Mouse (Mus musculus) hindbrain, embryonic 11.5 days (tissue): ENCODE results near the gene Gatm. TPM values are rescaled to one million over a fixed set of nuclear protein-coding genes. Genes with fewer than 3 reads are reported as not detected.

ENCODE experiments used
- ATAC-seq: fragments of 200-750 bp; cut with Nextera tagmentation; 2 replicates; pipeline ENCODE4 v1.8.0; 2017; ENCODE audit warnings: mild to moderate bottlenecking, moderate TSS enrichment, moderate library complexity; ENCODE audit not compliant: low FRiP score
- DNase-seq: peaks from one replicate; pipeline ENCODE4 v3.0.0-alpha.2; 2015; ENCODE audit warnings: low spot score
- H3K27ac ChIP-seq: fragments of 300-500 bp; sonication (generic); 2 replicates; pipeline ENCODE4 v1.5.1; 2014; ENCODE audit warnings: mild to moderate bottlenecking, low read depth, low read length
- H3K27me3 ChIP-seq: fragments of 300-500 bp; sonication (generic); 2 replicates; pipeline ENCODE4 v1.6.1; 2014; ENCODE audit warnings: mild to moderate bottlenecking, low read length, moderate library complexity, mixed read lengths; ENCODE audit not compliant: control insufficient read depth, insufficient read depth
- H3K36me3 ChIP-seq: fragments of 300-500 bp; sonication (generic); 2 replicates; pipeline ENCODE4 v1.6.1; 2014; ENCODE audit warnings: mild to moderate bottlenecking, low read length, moderate library complexity, mixed read lengths; ENCODE audit not compliant: control insufficient read depth, insufficient read depth
- H3K4me1 ChIP-seq: fragments of 300-500 bp; sonication (generic); replicated peaks from 2 replicates; pipeline ENCODE4 v1.6.1; 2014; ENCODE audit warnings: low read length, mixed read lengths; ENCODE audit not compliant: control insufficient read depth, insufficient read depth
- H3K4me2 ChIP-seq: fragments of 300-500 bp; sonication (generic); replicated peaks from 2 replicates; pipeline ENCODE4 v1.6.1; 2014; ENCODE audit warnings: mild to moderate bottlenecking, low read depth, low read length
- H3K4me3 ChIP-seq: fragments of 300-500 bp; sonication (generic); 2 replicates; pipeline ENCODE4 v1.5.1; 2014; ENCODE audit warnings: low read depth, low read length
- H3K9ac ChIP-seq: fragments of 300-500 bp; sonication (generic); 2 replicates; pipeline ENCODE4 v1.6.1; 2014; ENCODE audit warnings: low read depth, low read length
- H3K9me3 ChIP-seq: fragments of 300-500 bp; sonication (generic); 2 replicates; pipeline ENCODE4 v1.6.1; 2016; ENCODE audit warnings: low read length; ENCODE audit not compliant: control insufficient read depth
- WGBS: fragments of 180-500 bp; shearing (Covaris S2); extraction: QIAGEN DNeasy Blood & Tissue Kit; methylation state at CpG from one replicate; pipeline ENCODE4 v1.1.7; 2014; 5-methylcytosine and 5-hydroxymethylcytosine counted together
- polyA plus RNA-seq: library from polyadenylated mRNA; unstranded; fragments of >200 nt; fragmentation: Nextera tagmentation; extraction: Ambion mirVana; gene quantifications from 2 replicates; pipeline ENCODE4 v1.2.1, GENCODE M21; 2014

The Gatm gene
- 16.0 and 17.7 TPM in 2 replicates for polyA plus RNA-seq

DNA sequence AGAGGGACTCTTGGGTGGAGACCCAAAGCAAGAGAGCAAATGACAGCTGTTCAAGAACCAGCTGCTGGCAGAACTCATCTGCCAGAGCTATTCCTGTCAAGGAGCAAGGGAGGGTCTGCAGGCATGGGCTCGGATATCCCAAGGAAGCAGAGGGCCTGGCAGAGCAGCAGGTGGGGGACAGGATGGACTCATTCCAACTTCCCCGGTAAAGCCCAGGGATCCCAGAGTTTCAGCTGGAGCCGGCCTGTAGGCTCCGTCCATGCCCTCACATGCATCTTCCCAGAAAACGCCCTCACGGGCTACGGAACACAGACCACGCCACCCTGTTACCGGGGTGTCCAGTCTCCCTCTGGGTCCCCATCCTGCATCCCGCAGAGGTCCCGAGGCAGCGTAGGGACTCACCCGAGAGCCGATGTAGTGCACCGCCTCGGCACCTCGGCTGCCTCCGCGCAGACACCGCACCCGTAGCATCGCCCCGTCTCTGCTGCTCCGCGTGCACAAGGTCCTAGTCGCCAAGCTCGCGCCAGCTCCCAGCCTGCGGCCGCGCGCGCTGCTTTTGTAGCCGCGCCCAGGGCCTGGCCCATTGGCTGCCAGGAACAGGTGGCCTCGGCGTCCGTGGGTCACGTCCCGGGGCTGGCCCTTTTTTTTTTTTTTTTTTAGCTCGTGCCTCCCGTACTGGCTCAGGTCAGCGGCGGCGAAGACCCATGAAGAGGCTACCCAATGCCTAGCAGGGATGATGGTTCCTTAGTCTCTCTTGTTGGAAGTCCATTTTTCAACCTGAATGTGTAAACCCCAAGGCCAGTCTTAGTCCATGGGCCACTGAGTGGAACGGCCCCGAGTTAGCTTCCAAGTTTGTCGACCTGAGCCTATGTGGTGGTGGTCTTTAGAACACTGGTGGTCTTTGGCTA, at the start of gene Gatm:
Gene Gatm (minus strand): TSS at position 558 of the 908 bp plus-strand sequence.
- Histone ChIP-seq H3K27me3 (no peaks in the 10 kb centered on the region), H3K36me3 (no peaks in the 10 kb centered on the region), H3K27ac (no peak within 1 kb of the TSS), H3K9me3 (no peaks in the 10 kb centered on the region), H3K4me2 (peak within 1 kb of the TSS; percentile 87), H3K4me1 (no peaks in the 10 kb centered on the region), H3K9ac (peak within 1 kb of the TSS; percentile 75), H3K4me3 (peak within 1 kb of the TSS; percentile 46)
- DNase-seq (peak; percentile 85), ATAC-seq (peak; percentile 97)
- WGBS, result 5% methylated on average over 42 of the region's 48 CpGs

DNA sequence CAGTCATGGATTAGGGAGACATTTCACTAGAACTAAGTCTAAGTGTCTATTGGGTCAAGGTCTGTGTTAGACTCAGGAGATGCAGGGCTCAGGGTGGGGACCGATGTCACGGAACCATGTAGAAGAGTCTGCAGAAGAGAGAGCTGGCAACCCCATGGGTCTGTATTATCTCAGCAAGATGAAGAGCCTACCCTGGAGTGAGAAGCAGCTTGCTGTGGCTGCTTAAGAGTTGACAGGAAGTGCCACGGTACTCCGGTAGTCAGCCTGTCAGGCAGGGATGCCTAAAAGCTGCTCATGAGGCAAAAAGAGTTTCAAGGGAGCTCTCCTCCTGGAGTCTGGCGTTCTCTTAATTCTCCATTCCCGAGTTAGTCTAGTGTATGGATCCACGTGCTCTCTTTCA, 48.7 kb upstream of the Gatm start:
- no peak for ATAC-seq
- WGBS, result 85% methylated on average over 7 of the region's 7 CpGs
- no peak for DNase-seq
- Histone ChIP-seq H3K27ac (no peak overlapping the region), H3K4me3 (no peak overlapping the region), H3K9me3 (no peaks in the 10 kb centered on the region), H3K9ac (no peak overlapping the region), H3K27me3 (no peaks in the 10 kb centered on the region), H3K4me2 (no peak overlapping the region), H3K36me3 (no peaks in the 10 kb centered on the region), H3K4me1 (no peaks in the 10 kb centered on the region)

DNA sequence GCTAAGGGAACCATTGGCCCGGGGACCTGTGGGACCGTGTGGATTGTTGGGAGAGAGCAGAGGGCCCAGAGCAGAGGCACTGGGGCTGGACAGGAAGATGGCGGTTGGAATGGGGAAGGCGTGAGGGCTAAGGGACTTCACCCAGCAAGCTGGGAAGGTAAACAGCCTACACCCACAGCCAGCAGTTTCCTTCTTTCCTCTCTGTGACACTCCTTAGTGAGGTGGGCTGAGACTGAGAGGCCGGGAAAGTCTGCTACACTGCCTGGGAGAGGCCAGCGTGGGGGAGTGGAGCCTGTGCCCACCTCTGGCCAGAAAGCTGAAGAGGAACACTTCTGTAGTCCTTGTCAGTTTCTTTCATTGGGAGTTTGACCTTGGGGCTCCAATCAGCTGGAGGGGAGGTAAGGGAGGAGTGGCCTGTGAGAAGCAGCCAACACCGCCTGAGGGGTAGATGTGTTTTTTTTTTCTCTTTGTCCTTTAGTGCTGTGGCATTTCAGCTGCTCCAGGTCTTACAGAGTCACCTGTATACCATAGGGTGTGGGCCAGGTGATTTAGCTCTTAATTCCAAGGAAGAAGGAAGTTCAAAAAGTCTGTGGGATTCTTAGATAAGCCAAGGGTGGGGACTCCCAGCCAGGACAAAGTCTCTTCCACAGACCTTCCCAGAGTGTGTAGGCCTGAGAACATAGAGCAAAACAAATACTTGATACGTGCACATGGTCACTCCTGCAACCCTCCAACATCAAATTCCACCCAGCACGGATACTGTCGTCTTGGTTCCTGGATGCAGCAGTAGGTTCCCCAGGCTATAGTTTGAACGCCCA, 46.8 kb upstream of the Gatm start:
- Histone ChIP-seq H3K4me2 (no peak overlapping the region), H3K4me3 (no peak overlapping the region), H3K36me3 (no peaks in the 10 kb centered on the region), H3K27me3 (no peaks in the 10 kb centered on the region), H3K9ac (no peak overlapping the region), H3K4me1 (no peaks in the 10 kb centered on the region), H3K9me3 (no peaks in the 10 kb centered on the region), H3K27ac (no peak overlapping the region)
- DNase-seq (no peak), ATAC-seq (no peak)
- 83% methylated on average over 11 of the region's 11 CpGs for WGBS

DNA sequence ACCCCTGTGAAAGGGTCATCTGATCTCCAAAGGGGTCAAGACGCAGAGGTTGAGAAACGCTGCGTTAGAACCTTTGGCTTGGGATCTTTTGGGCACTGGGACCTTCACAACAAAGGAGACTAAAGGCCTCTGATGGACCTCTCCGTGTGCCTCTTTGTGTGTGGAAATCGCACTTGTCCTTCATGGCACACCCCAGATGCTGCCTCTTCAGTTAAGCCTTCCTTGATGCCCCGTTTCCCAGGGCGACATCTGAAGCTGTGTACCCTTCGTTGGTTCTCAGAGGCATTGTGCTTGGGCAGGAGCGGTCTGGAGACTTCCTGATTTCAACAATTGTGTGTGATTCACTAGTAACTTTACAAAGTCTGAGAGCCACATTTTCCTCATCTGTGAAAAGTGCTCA, 45.7 kb upstream of the Gatm start:
- Histone ChIP-seq H3K9me3 (no peaks in the 10 kb centered on the region), H3K4me1 (no peaks in the 10 kb centered on the region), H3K9ac (no peak overlapping the region), H3K4me3 (no peak overlapping the region), H3K4me2 (no peak overlapping the region), H3K27me3 (no peaks in the 10 kb centered on the region), H3K27ac (no peak overlapping the region), H3K36me3 (no peaks in the 10 kb centered on the region)
- WGBS, result 67% methylated on average over 9 of the region's 9 CpGs
- ATAC-seq, result no peak
- DNase-seq, result no peak

DNA sequence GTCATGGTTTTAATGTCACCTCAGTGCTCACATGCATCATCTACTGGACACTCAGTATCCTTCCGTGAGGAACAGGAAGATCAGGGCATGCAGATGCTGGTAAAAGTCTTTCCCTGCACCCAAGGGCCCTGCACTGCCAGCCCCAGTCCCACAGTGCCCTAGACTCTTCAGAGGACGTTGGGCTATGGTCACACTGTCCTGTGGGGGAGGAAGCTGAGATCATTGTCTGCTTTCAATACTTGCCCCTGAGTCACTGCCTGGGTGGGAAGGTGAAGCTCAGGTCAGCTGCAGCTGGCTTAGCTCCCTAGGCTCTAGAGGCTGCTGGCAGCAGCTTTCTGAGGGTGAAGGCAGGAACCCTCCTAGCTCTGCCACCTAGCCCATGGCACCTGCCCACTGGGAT, 44.9 kb upstream of the Gatm start:
- ATAC-seq, result no peak
- Histone ChIP-seq H3K36me3 (no peaks in the 10 kb centered on the region), H3K27me3 (no peaks in the 10 kb centered on the region), H3K4me1 (no peaks in the 10 kb centered on the region), H3K27ac (no peak overlapping the region), H3K4me2 (no peak overlapping the region), H3K9ac (no peak overlapping the region), H3K9me3 (no peaks in the 10 kb centered on the region), H3K4me3 (no peak overlapping the region)
- DNase-seq, result no peak
- WGBS, result 63% methylated on average over 2 of the region's 2 CpGs

DNA sequence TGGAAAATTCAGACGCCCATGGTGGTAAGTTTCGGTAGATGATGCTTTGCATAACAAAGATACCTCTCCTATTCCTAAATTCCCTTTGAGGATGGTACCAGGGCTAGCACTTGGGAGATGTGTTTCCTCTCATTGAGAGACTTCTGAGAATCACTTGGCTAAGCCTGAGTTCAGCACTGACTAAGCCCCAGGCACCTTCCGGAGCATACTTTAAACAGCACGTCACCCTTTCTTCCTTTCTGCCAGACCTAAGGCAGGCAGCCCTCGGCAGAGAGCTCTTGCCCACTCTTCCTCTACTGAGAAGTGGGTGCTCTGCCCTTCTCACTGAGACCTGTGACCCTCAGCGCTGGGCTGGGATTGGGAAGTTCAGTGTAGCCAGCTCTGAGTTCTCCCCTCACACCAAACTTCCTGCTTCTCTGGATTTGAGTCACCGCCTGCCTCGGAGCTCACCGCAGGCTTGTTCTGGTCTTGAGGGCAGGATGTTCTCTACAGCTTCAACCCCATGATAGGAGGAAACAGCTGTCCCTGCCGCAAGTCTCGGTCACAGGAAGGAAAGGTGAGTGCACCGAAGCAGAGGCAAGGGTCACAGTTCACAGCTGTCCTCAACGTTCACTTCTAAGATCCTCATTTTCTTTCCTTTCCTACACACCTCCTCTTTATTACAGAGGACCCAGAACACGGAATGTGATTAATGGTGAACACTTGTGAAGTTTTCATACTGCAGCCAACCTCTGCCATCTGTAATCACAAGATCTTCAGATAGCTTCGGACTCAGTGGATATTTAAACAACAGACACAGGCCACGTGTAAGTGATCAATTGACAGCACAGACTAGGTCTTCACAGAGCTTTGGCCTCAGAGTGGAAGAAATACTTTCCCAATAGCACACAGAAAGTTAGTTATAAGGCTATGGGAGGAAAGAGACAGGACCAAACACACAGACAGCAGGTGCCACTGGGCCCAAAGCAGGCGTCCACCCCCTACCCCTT, 41.3 kb upstream of the Gatm start:
- H3K4me2 ChIP-seq, result no peak overlapping the region

DNA sequence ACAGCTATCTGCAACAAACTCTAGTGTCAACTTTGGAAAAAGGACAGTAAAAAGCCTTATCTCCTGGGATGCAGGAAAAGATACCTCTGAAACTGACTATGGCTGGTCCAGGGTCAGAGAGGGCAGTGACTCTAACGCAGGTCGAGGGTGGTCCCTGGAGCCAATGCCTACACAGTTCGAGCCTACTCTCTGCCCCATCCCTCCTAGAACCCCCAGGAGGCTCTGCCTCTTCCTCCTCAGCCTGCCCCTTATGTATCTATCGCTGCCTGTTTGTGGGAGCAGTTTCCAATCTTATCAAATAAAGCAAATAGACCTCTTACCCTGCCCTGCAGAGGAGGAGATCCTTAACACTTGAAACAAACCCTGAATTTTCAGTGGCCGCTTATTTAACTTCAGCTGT, 27.6 kb upstream of the Gatm start:
- Histone ChIP-seq H3K4me1 (no peaks in the 10 kb centered on the region), H3K27ac (no peak overlapping the region), H3K4me2 (no peak overlapping the region), H3K36me3 (no peaks in the 10 kb centered on the region), H3K27me3 (no peaks in the 10 kb centered on the region; the same call in 1 of the 2 replicates), H3K9me3 (no peaks in the 10 kb centered on the region), H3K4me3 (no peak overlapping the region), H3K9ac (no peak overlapping the region)
- DNase-seq (no peak), ATAC-seq (no peak)
- 56% methylated on average over 5 of the region's 5 CpGs for WGBS

More for the DNA sequence above, 41.3 kb upstream of the Gatm start:
- no peaks in the 10 kb centered on the region for H3K4me1 ChIP-seq
- H3K27me3 ChIP-seq, result no peaks in the 10 kb centered on the region
- WGBS, result 69% methylated on average over 17 of the region's 17 CpGs
- DNase-seq, result no peak
- H3K36me3 ChIP-seq, result no peaks in the 10 kb centered on the region
- no peak overlapping the region for H3K27ac ChIP-seq
- no peak for ATAC-seq
- H3K9ac ChIP-seq, result no peak overlapping the region
- H3K9me3 ChIP-seq, result no peaks in the 10 kb centered on the region
- no peak overlapping the region for H3K4me3 ChIP-seq

DNA sequence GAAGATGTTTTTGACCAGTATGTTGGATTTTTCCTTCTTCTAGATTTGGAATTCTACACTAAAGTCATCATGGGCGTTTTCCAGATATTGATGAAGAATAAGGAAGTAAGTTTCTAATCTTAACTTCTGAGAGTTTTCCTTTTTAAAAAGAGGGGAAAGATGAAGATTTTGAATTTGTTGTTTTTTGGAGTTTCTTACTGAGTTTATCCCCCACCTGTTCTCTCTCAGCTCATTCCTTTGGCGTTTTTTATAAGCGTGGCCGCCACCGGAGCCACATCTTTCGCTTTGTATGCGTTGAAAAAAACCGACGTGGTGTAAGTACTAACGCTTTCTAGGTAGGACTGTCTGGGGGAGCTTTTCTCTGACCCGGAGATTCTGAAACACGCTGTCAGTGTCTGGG, 26.9 kb upstream of the Gatm start:
- Histone ChIP-seq H3K4me1 (no peaks in the 10 kb centered on the region), H3K4me2 (peak overlapping the region; percentile 74), H3K9me3 (no peaks in the 10 kb centered on the region), H3K27ac (no peak overlapping the region), H3K36me3 (peaks cover under 1% of the 10 kb centered on the region; the same call in 1 of the 2 replicates), H3K27me3 (no peaks in the 10 kb centered on the region; the same call in 1 of the 2 replicates), H3K9ac (peak overlapping the region; percentile 27; the same call in 1 of the 2 replicates), H3K4me3 (peak overlapping the region; percentile 35)
- ATAC-seq (no peak), DNase-seq (no peak)
- 37% methylated on average over 12 of the region's 12 CpGs for WGBS
